Mouse (Mus musculus): ENCODE measurements around the gene Wrap53.

Gene Wrap53

DNA sequence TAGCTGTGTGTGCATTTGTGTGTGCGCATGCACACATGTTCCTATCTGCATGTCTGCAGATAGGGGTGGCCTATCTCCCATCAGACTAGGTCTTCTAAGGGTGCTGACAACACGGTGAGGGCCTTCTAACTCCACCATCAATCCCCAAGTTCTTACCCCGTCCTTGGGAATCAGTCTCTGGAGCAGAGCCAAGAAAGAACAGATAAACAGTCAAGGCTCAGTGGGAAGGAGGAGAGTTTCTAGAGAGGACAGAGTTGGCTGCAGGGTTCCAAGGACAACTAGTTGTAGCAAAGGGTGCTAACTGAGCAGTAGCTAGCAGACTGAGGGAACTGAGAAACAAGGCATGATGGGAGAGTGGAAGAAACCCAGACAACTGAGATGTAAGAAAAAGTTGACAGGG, 21.7 kb upstream of the Wrap53 start:
- no peak for DNase-seq (ENCODE audit: low spot score in 2 of 2)

- peak in 1 of 2 experiments; percentile 76 for DNase-seq (ENCODE audit: low spot score in 2 of 2)
Observed at GRCm38 (mm10) chr11:69600098-69600497, 20.0 kb upstream of the Wrap53 start.

DNA sequence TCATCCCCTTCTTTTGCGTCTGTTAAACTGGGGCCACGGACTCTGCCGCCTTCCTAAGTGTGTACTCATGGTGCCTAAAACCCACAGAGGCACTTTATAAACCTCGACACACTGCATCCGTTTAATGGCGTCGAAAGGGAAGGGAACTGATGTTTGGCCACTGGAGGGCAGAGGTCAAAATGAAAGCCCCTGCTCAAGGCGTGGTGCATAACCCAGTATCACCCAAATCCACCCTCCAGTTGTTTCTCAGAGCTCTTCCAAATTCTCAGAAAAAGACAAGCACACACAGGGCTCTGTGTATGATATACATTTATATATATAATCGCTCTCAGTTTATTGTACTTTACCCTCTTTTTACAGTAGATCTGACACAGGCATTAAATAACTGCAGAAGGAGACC, 19.4 kb upstream of the Wrap53 start:
- DNase-seq (ENCODE audit: low spot score in 2 of 2): no peak

DNA sequence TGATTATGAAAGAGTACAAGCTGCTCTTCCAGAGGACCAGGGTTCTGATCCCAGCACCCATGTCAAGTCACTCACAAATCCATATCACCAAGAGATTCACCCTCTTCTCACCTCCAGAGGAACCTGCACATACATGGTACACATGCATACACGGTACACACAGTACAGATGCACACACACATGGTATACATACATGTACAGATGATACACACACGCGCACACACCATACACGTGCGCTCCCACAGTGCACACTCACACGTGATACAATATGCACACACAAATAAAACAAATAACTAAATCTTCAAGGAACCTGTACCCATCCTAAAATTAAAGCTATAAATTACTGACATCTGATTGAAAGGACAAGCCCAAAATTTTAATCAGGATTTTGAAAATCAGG, 14.8 kb upstream of the Wrap53 start:
- no peak for DNase-seq (ENCODE audit: low spot score in 2 of 2)

- DNase-seq (ENCODE audit: low spot score in 2 of 2): no peak
Observed at GRCm38 (mm10) chr11:69592799-69593198, 12.7 kb upstream of the Wrap53 start.

GRCm38 (mm10) chr11:69591899-69592637, 12.0 kb upstream of the Wrap53 start:
- DNase-seq (ENCODE audit: low spot score in 2 of 2): peak; percentile 66 to 76

DNA sequence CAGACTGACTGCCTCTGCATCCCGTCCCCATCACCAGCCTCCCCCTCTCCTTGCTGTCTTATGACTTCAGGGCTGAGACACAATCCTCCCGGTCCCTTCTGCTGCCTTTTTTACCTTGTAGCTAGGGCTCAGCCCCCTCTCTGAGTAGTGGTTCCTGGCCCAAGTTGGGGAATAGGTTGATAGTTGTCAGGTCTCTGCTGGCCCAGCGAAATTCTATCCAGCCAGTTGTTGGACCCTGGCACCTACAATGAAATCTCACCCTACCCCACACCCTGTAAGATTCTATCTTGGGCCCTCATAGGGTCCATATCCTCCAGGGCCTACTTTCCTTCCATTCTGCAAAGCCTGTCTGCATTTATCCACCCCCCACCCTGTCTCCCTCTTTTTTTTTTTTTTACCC, 11.4 kb upstream of the Wrap53 start:
- no peak for DNase-seq (ENCODE audit: low spot score in 2 of 2)

DNA sequence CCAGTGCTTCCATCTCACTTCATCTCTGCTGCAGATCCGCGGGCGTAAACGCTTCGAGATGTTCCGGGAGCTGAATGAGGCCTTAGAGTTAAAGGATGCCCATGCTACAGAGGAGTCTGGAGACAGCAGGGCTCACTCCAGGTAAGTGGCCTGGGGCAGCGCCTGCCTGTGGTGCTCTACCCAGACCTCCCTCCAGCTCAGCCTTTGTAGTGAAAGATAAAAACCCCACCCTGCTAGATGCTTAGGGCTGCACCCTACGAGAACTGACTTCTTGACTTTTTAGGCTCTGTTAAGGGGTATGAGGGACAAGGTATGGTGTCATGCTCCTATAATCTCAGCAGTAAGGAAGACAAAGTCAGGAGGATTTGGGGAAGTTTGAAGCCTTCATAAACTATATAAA, 10.6 kb upstream of the Wrap53 start:
- no peak for DNase-seq (ENCODE audit: low spot score in 2 of 2)

GRCm38 (mm10) chr11:69589207-69589834, 9.3 kb upstream of the Wrap53 start:
- DNase-seq (ENCODE audit: low spot score in 2 of 2): no peak

- DNase-seq (ENCODE audit: low spot score in 2 of 2): no peak
Observed at GRCm38 (mm10) chr11:69585718-69586325, 5.8 kb upstream of the Wrap53 start.

- DNase-seq (ENCODE audit: low spot score in 2 of 2): no peak
Observed at GRCm38 (mm10) chr11:69584937-69585336, 4.9 kb upstream of the Wrap53 start.

- no peak for DNase-seq (ENCODE audit: low spot score in 2 of 2)
Observed at GRCm38 (mm10) chr11:69584008-69584407, 4.0 kb upstream of the Wrap53 start.

GRCm38 (mm10) chr11:69582230-69582805, 2.3 kb upstream of the Wrap53 start:
- no peak for DNase-seq (ENCODE audit: low spot score in 2 of 2)

- DNase-seq (ENCODE audit: low spot score in 2 of 2): no peak
Observed at GRCm38 (mm10) chr11:69581814-69582213, 1.8 kb upstream of the Wrap53 start.

GRCm38 (mm10) chr11:69581147-69581688, 1.2 kb upstream of the Wrap53 start:
- DNase-seq (ENCODE audit: low spot score in 2 of 2): peak; percentile 75 to 89

- DNase-seq (ENCODE audit: low spot score in 2 of 2): no peak
Observed at GRCm38 (mm10) chr11:69580572-69581146, 604 bp upstream of the Wrap53 start.

GRCm38 (mm10) chr11:69579128-69580017, 682 bp downstream of the Wrap53 start:
- DNase-seq (ENCODE audit: low spot score in 2 of 2): peak; percentile 95 to 100

GRCm38 (mm10) chr11:69578301-69578700, 1.8 kb downstream of the Wrap53 start:
- no peak for DNase-seq (ENCODE audit: low spot score in 2 of 2)

- no peak for DNase-seq (ENCODE audit: low spot score in 2 of 2)
Observed at GRCm38 (mm10) chr11:69576307-69576706, 3.7 kb downstream of the Wrap53 start.

DNA sequence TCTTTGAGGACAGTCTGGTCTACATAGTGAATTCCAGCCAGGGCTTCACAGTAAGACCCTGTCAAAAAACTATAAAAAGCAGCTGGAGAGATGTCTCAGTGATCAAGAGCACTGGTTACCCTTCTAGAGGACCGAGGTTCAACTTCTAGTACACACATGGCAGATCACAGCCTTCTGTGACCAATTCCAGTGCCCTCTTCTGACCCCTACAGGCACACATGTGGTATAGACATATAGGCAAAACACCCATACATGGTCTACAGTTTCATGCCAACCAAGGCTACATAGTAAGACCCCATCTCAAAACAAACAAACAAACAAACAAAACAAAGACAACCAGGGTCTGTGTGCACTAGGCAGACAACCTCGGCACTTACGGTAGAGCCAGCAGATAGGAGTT, 4.8 kb downstream of the Wrap53 start:
- no peak for DNase-seq (ENCODE audit: low spot score in 2 of 2)

GRCm38 (mm10) chr11:69565131-69565530, 14.9 kb downstream of the Wrap53 start:
- no peak for DNase-seq (ENCODE audit: low spot score in 2 of 2)

Measured in left cerebral cortex, adult 9 months (tissue).